Mouse (Mus musculus) ovary, postnatal 14 days (tissue): ENCODE data around the gene Dvl1.

ENCODE experiments used
- DNase-seq: peaks from one replicate; pipeline ENCODE4 v3.0.0; 2022; ENCODE audit warnings: low spot score

Dvl1 gene

GRCm38 (mm10) chr4:155908281-155908680 lies 61.1 kb downstream of the Dvl1 start:
- DNase-seq, result no peak

GRCm38 (mm10) chr4:155908751-155909150 lies 61.5 kb downstream of the Dvl1 start:
- DNase-seq, result no peak
